Mouse (Mus musculus) B cell, adult 2 months (primary cell): ENCODE results near the gene Copz1.

Source experiments
- DNase-seq, 2 experiments: peaks; one replicate each; pipeline ENCODE4 v3.0.0; 2022

The Copz1 gene

GRCm38 (mm10) chr15:103293375-103293774 lies 20.9 kb downstream of the Copz1 start:
- no peak for DNase-seq

- DNase-seq: no peak
These were observed 22.1 kb downstream of the Copz1 start for GRCm38 (mm10) chr15:103294649-103295048.

DNA sequence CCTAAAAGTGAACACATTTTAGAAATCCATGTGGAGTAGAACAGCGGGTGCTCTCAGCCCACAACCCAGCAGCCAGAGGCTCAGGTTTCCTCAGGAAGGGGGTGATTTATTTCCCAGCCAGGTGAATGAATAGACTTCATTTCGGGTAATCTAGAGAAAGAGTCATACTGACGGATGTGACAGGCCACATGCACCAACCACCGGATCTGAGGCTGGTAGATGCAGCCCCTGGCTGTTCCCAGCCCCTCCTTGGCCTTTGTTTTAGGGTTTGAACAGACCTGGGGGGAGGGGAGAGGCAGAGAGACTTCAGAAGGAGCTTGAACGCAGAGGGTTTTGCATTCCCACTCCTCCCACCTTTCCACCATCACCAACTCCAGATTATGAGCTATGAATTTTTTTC lies 23.3 kb downstream of the Copz1 start:
- no peak for DNase-seq

DNA sequence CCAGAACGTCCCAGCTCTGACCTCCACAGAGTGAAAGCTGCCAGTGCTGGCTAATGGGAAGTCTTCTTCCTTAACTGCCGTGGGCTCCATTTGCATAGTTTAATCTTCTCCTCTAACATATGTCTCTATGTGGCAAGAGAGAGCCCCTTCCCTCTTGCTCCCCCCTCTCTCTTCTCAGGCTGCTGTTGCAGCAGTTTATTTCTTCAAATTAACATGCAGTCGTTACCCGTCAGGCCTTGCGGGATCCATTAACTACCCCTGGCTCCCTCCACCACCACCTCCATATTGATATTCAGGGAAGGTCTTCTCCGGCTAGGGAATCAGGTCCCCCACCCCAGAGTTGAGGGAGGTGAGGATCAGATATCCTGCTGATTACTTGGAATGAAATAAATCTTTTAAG lies 24.8 kb downstream of the Copz1 start:
- DNase-seq: no peak

DNA sequence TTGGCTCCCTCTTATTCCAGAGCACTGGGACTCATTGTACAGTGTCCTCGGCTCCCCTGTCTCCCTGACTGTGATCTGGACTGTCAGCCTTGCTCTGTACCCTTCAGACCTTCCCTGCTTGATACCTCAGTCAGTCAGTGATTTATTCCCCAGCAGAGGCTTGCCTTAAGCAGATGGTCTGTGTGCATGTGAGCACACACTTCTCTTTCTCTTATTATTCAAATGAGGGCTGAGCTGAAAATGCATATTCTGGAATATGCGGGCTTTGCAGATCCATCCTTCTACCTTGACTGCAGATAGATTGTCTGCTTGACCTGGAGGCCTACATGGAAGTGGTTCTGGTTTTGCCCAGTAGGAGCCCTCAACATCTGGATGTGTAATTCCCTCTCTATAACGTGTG lies 25.5 kb downstream of the Copz1 start:
- no peak for DNase-seq

- DNase-seq: no peak
These were observed 26.5 kb downstream of the Copz1 start for GRCm38 (mm10) chr15:103298861-103299616.

DNA sequence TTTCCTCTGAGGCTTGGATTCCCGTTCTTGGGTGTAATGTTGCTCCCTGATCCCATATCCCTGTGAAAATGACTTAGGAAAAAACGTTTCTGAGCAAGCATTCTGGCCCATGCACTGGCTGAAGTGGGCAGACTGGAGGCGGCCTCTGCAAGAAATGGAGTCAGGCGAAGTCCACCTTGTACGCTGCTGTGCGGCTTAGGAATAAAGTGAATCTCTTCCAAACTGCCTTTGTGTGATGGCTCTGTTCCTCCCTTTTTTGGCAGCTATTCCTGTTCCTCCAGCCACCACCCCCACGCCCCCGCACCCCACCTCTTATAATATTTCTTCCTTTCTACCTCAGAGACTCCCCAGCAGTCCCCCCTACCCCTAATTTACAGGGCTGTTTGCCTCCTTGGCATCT lies 27.1 kb downstream of the Copz1 start:
- no peak for DNase-seq

DNA sequence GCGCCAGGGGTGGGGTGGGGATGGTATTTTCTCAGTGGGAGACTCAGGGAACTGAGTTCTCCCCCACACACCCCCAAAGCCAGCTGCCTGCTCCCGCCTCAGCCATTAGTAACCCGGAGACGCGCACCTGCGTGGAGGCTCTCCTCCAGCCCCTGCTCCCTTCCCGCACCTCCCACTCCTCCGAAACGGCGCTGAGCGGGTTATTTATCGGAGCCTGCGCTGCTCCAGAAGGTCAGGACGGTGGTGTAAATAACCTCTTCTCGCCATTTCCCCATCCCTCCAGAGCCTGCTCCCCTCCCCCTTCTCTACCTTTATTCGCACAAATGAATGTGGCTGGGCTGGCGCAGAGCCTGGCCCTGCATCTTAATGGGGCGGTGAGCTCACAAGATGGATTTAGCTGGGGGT lies 27.6 kb downstream of the Copz1 start:
- no peak for DNase-seq

DNA sequence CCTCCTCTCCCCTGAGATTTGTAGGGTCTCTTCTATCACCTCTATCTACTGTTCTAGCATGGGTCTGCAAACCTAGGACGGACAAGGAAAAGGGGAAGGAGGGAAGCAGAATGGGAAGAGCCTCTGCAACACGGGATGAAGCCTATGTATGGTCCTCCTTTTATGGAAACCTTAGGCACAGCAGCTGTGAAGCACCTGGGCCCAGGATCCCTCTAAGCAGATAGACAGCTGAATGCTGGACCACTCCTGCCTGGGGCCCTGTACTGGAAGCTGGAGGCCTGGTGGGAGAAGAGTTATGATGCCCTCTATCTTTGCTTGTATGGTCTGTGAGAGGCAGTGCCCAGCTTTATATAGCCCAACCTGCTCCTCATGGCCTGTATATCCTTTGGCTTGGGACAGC lies 28.0 kb downstream of the Copz1 start:
- no peak for DNase-seq

GRCm38 (mm10) chr15:103301046-103301445 lies 28.5 kb downstream of the Copz1 start:
- DNase-seq: no peak

GRCm38 (mm10) chr15:103301547-103302340 lies 29.2 kb downstream of the Copz1 start:
- DNase-seq: no peak

GRCm38 (mm10) chr15:103302341-103303021 lies 30.0 kb downstream of the Copz1 start:
- DNase-seq: no peak

GRCm38 (mm10) chr15:103303916-103304615 lies 31.6 kb downstream of the Copz1 start:
- no peak for DNase-seq

GRCm38 (mm10) chr15:103304616-103304969 lies 32.1 kb downstream of the Copz1 start:
- DNase-seq: no peak

DNA sequence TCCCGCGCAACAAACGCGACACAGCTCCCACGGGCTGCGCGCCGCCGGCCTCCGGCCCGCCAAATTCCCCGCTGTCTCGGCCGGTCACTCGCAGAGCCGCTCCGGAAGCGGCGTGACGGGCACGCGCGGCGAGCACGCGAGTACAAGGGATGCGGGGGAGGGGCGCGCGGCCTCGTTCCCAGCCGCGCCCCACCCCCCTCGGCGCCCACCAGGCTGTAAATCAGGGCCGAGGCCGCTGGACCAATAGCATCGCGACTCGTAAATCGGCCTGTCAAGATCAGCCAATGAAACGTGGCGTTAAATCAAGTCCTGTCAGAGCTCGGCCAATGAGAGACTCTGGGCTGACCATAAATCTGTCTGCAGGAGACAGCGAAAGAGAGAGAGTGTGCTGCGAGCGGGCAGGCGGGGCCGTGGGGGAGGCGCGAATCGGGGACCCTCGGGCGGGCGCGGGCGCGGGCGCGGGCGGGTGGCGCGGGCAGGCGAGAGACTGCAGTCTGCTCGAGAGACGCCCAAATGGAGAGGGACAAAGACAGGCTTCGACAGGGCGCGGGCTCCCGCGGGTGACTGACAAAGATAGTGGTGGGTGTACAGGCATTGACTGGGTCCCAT lies 32.7 kb downstream of the Copz1 start:
- DNase-seq: peak; percentile 80

DNA sequence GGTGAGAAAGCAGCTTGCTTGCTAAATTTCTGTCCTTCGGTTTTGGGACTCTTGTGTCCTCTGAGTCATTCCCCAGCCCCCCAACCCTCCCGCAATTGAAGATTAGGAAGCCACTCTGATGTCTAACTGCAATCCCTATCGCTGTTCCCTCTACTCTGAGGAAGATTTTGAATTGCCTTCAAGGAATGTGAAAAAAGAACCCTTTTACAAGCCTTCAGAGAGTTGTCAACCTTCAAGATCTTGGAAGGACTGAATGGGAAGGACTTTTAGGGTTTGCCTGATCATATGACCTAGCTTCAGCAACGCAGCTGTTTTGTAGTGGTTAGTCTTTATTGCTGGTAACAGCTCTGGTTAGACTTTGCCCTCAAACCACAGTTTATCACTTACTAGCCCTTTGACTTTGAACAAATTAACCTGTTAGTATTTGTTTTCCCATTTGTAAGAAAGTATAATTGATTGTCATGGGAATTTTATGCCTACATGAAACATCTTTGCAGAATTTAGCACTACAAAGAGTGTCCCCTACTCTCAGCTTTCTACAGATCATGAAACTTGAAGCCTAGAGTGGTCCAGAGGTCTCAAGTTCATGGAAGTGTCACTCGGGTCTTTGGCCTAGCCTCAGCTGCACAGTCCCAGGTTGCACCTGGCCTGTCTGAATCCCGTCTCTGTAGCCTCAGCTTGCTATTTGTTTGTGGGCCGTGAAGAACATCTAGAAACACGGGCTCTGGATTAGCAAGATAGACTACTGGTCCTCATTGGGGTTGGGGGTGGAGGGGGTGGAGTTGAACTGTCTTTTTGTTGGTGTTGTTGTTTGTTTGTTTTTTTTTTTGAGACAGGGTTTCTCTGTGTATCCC lies 33.5 kb downstream of the Copz1 start:
- DNase-seq: no peak

- peak; percentile 96 for DNase-seq
These were observed 34.6 kb downstream of the Copz1 start for GRCm38 (mm10) chr15:103307125-103307524.

DNA sequence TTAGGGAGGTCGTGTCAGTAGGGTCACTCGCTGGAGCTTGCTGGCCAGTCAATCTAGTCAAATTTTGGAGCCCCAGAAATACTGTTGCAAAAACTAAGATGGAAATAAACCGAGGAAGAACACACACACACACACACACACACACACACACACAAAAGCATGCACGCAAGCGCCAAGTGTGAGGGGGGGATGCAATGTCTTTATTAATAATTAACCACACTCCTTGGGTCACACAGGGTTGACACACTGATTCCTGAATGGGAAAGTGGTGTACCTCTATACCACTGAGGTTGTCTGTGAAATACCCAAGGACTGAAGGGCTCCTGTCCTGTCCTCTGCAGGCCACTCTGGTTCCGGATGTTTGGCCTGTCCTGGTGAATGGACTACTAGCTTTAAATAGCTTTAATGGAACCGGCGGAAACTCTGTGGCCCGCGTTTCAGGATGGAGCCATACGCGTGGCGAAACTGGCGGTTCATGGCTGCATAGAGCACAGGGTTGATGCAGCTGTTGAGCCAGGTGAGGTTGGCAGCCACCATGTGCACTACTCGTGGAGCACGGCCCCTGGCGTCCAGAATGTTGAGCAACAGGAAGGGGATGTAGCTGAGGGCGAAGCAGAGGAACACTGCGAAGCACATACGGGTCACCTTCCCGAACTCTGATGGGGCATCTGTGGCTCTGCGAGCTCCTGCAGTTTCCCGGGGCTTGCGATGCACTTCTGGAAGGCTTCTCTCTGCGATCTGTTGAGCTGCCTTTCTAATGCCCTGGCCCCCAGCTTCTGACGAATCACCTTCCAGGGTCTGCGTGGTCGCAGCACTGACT lies 35.8 kb downstream of the Copz1 start:
- DNase-seq: no peak

GRCm38 (mm10) chr15:103308876-103309580 lies 36.5 kb downstream of the Copz1 start:
- DNase-seq: no peak

- no peak for DNase-seq
These were observed 37.9 kb downstream of the Copz1 start, which contains the start of gene Gpr84 for GRCm38 (mm10) chr15:103310365-103310910. Gene Gpr84, minus strand, starts transcription at chr15:103310612.
